Mouse (Mus musculus): ENCODE measurements at regions not wholly inside any gene's neighbourhood (a gene's known extent, or its start where the extent isn't known, plus 50 kb on each side); places are given as distances from the start of the nearest gene placed in this dataset.

- DNase-seq (ENCODE audit: low read depth, low spot score), result no peak
These were observed 458.8 kb upstream of the Mon1b start for GRCm38 (mm10) chr8:113176591-113176990.

GRCm38 (mm10) chr8:113183186-113183585 is 452.2 kb upstream of the Mon1b start:
- DNase-seq (ENCODE audit: low read depth, low spot score), result no peak

- no peak for DNase-seq (ENCODE audit: low read depth, low spot score)
These were observed 444.9 kb upstream of the Mon1b start for GRCm38 (mm10) chr8:113190537-113190936.

GRCm38 (mm10) chr8:113191537-113191936 is 443.9 kb upstream of the Mon1b start:
- no peak for DNase-seq (ENCODE audit: low read depth, low spot score)

Data from 3T3-L1 (cell line).